Mouse (Mus musculus) cerebellum, adult 11 months (tissue): ENCODE data around the gene Tmem183a.
A peak's percentile ranks its signal among the peaks of the same experiment; 100 is the strongest.

Experiments
- DNase-seq: peaks from one replicate; pipeline ENCODE4 v3.0.0; 2022

The Tmem183a gene

DNA sequence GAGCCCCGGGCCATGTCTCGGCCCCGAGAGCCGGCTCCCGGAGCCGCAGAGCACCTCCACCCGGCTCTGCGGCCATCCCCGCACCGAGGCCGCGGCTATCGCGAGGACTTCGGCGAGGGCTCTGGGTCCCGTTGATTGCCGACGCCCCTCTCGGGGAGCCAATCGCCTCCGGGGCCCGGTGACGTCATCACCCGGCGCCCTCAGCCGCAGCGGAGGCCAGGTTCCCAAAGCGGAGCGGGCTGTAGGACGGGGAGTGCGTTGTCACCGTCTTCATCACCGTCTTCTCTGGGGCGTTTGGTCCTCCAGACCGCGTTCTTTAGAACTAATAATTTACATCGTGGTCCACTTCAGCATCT is at the start of gene Tmem183a:
TSS of gene Tmem183a (minus strand) at position 123 of the 356 bp plus-strand sequence.
- DNase-seq, result peak; percentile 96

DNA sequence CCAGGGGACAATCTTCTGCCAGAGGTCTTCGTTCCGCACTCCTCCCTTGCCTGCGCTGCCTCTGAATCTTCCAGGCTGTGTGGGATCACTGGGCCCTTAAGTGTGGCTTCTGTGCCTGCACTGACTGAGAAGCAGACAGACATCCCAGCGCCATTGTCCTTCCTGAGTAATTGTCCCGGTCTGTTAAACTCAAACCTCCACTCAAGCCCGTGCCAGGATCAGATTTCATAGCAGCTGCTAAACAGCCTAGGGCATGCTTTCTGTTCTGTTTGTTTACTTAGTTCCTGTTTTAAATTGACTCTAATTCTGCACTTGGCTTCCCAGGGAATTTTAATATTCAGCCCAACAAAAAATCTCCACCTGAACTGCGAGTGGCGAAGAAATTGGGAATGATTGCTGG is 46.3 kb upstream of the Tmem183a start:
- no peak for DNase-seq

GRCm38 (mm10) chr1:134406414-134406771 is 44.6 kb upstream of the Tmem183a start:
- no peak for DNase-seq

DNA sequence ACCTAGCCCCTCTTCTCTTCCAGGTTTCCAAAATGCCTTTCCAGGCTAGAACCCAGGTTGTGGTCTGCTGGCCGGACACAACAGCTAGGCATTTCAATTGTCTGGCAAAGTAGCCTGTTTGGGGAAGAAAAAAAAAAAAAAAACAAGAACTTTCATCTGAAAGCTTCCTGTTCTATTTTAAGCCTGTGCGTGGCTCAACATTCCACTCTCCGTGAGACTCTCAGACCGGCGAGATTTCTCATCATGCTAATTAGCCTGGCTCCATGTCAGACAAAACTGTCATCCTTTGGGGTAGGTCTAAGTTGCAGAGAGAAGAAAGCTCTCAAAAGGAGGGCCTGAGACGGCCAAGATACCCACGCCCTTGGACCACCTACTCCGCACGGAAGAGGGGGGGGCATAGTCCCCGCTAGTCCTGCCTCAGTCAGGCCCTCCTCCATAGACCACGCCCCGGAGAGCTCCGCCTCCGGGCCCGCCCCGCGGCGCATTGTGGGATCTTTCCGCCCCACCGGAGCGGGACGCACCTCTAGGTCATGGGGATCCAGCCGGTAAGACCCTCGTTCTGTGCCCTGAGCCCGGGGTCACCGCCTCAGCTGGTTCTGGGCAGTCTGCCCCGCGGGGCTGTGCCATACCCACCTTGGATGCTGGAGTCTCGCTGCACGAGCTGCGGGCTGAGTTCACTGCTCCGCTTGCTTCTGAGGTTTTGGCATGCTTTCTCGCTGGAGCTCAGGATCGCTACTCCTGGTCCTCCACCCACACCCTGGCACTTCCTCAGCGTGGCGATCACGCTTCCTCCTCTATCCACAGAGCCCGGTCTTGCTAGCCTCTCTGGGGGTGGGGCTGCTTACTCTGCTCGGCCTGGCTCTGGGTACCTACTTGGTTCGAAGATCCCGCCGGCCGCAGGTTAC is 44.0 kb upstream of the Tmem183a start, which contains the start of gene Cyb5r1:
TSS of gene Cyb5r1 (plus strand) at position 51 of the 905 bp plus-strand sequence.
- DNase-seq, result peak; percentile 57

DNA sequence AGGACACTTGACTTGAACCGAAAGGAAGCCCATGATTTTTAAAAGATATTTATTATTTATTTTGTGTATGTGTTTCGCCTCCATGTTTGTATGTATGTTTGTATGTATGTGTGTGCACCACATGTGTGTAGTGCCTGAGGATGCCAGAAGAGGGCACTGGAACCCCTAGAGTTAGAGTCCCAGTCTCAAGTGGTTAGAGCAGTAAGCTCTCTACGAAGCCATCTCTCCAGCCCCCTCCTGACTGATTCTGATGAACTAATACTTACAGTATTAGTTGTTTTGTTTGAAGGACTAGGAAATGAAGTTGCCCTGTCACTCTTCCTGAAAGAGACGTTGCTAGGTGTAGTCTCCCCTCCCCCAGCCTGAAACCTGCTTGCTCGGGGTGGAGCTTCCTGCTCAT is 38.0 kb upstream of the Tmem183a start:
- DNase-seq, result no peak

DNA sequence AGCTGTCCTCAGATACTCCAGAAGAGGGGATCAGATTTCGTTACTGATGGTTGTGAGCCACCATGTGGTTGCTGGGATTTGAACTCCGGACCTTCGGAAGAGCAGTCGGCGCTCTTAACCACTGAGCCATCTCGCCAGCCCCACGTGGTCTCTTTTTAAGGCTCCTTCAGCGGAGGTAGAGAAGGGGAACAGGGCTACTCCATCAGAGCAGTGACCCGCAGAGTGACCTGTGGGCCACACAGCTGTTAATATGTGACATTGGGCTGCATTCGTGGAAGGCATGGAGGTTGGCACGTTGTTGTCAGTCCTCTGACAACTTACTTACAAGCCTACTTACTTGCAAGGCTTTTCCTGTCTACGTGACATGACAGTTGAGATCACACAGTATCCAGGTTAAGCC is 36.4 kb upstream of the Tmem183a start:
- DNase-seq, result no peak

- no peak for DNase-seq
Measured at GRCm38 (mm10) chr1:134393827-134394226, 32.0 kb upstream of the Tmem183a start.

DNA sequence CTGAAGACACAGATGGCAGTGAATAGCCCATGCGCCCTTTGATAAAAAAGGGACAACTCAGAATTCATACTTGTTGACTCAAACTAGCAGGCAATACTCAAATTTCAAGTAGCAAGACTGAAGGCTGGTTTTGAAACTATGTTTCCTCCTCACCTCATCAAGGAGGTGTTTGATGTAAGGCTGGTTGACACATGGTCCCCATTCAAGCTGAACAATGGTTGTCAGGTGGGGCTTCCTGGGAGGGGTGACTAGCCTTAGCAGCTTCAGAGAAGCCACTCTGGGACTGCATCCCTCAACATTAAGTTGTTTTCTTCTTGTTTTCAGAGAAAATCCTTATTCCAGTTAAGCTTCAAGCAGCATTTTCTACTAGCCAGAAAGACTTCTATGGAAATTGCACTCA is 23.9 kb upstream of the Tmem183a start, which contains the start of gene 4933406M09Rik:
TSS of gene 4933406M09Rik (plus strand) at position 275 of the 400 bp plus-strand sequence.
- DNase-seq, result no peak

- no peak for DNase-seq
Measured at GRCm38 (mm10) chr1:134385176-134385575, 23.4 kb upstream of the Tmem183a start.

DNA sequence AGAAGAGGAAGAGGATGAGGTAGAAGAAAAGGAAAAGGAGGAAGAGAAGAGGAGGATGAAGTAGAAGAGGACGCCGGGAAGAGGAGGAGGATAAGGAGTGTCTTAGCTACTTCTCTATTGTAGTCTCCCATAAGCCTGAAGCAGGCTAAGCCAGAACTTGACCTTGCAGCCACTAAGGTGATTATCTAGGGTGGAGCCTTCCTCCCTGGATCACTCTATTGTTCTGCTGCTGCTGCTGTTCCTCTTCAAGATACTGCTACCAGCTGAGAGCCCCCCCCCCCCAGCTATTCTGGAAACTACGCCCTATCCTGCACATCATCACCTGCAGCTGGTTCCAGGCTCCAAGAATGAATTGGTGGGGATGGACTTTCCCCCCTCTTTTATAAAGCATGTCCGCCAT is 22.8 kb upstream of the Tmem183a start:
- no peak for DNase-seq

GRCm38 (mm10) chr1:134381795-134382625 is 20.2 kb upstream of the Tmem183a start:
- DNase-seq, result no peak

DNA sequence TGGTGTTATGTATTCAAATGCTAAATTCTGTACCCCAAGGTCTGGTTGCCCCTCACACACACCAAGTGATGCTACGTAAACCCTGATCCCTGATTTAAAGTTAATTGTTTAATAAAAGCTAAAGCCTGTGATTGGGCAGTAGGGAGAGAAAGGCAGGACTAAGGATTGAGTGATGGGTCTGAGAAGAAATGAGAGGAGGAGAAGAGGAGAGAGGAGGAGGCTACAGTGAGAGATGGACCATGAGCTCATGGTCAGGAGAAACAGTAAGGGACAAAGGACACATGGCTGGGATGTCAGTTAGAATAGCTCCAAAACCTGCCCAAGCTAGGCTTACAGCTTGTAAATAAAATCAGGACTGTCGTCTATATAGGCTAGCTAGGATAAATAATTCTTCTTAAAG is 19.3 kb upstream of the Tmem183a start:
- no peak for DNase-seq

GRCm38 (mm10) chr1:134374124-134374523 is 12.3 kb upstream of the Tmem183a start:
- no peak for DNase-seq

- DNase-seq, result no peak
Measured at GRCm38 (mm10) chr1:134368777-134369337, 7.1 kb upstream of the Tmem183a start.

DNA sequence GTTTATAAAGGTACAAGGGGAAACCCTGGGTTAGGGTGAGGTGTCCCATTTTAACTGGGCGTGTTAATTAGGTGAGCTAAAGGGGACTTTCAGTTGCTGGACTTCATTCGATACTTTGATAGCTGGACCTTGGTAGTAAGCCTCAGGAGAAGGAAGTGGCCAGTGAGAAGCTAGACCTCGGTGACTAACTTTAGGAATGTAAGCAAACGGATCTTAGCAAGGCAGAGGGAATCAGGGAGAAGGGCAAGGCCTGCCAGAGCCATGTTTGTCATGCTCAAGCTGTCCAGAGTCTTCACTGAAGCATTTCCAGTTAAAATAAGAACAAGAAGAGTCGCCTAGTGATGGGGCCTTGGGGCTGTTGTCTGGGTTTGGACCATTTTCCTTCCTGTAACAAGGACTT is 3.7 kb upstream of the Tmem183a start:
- DNase-seq, result no peak

GRCm38 (mm10) chr1:134363194-134363593 is 1.4 kb upstream of the Tmem183a start:
- no peak for DNase-seq

- DNase-seq, result no peak
Measured at GRCm38 (mm10) chr1:134361195-134361856, 453 bp downstream of the Tmem183a start.

DNA sequence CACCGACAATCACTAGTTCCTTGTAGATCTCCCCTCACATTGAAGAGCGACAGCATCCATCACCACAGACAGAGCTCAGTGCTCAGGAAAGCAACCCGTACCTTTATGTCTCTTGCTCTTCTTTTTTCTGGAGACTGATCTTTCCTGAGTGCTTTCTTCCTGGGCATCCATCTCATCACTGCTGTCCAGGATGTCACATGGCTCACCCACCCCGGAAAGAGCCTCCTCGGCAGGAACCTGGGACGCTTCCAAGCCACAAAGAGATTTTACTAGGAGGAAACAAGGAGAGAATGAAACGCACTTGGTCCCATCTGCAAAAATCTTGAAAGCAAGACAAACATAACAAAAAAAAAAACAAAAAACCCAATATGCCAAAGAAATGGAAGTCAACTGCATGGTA is 1.1 kb downstream of the Tmem183a start:
- DNase-seq, result no peak

DNA sequence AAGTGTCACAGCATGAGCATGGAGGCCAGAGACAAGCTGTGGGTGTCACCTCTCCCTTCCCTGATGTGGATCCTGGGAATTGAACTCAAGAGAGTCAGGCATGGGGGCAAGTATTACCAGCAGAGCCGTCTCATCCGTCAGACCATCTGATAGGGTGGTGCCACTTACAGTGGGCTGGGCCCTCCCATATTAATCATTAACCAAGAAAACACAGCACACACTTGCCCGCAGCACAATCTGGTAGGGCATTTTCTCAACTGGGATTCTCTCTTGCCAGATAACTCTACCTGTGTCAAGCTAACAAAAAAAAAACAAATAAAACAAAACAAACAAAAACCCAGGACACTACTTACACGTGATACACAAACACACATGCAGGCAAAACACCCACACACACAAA is 4.3 kb downstream of the Tmem183a start:
- no peak for DNase-seq

- DNase-seq, result no peak
Measured at GRCm38 (mm10) chr1:134353326-134353725, 8.5 kb downstream of the Tmem183a start.

- no peak for DNase-seq
Measured at GRCm38 (mm10) chr1:134347791-134348190, 14.0 kb downstream of the Tmem183a start.

DNA sequence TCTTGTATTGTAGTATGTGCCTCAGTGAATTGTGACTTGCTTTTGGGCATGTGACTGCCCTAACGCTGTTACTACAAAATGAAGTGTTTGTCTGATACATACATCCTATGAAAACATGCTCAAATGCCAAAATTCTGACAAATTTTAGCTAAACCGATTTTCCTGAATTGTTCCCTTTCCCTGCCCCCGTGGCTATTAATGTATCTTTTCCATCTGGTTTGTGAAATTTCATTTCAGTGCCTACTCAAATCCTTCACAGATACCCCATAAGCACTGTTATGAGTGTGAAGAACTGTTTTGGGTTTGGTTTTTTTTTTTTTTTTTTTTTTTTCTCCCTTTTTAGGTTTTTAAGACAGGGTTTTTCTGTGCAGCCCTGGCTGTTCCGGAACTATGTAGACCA is 16.7 kb downstream of the Tmem183a start:
- DNase-seq, result no peak
